Mouse (Mus musculus) hindbrain, embryonic 11.5 days (tissue): ENCODE results near the gene Spata2l. TPM values are rescaled to one million over a fixed set of nuclear protein-coding genes. Genes with fewer than 3 reads are reported as not detected.

ENCODE experiments used
- polyA plus RNA-seq: library from polyadenylated mRNA; unstranded; fragments of >200 nt; fragmentation: Nextera tagmentation; extraction: Ambion mirVana; gene quantifications from 2 replicates; pipeline ENCODE4 v1.2.1, GENCODE M21; 2014

Gene Spata2l
- polyA plus RNA-seq, 1 experiment from 2014 or later = 2.2 TPM

Other genes with a start within 250 kb of the Spata2l start
- 52.7 and 68.2 TPM in 2 replicates for gene Ankrd11, start 194.0 kb downstream of the Spata2l start, polyA plus RNA-seq
- 39.6 and 45.8 TPM in 2 replicates for gene Spg7, start 173.3 kb downstream of the Spata2l start, polyA plus RNA-seq
- gene Rpl13, start 133.9 kb downstream of the Spata2l start, polyA plus RNA-seq = 1,308 and 1,334 TPM in 2 replicates
- gene Cpne7, start 118.9 kb downstream of the Spata2l start, polyA plus RNA-seq = 0.10 and 0.45 TPM in 2 replicates
- 4.8 and 5.5 TPM in 2 replicates for gene Sult5a1, start 77.9 kb downstream of the Spata2l start, polyA plus RNA-seq
- gene Dpep1, start 50.0 kb downstream of the Spata2l start, polyA plus RNA-seq = 0.43 and 0.85 TPM in 2 replicates
- gene Chmp1a, start 23.5 kb downstream of the Spata2l start, polyA plus RNA-seq = 87.7 and 94.3 TPM in 2 replicates
- gene Spata33, start 23.4 kb downstream of the Spata2l start, polyA plus RNA-seq = 5.5 and 6.1 TPM in 2 replicates
- gene Cdk10, start 11.4 kb downstream of the Spata2l start, polyA plus RNA-seq = 32.3 and 34.5 TPM in 2 replicates
- gene Zfp276, start 18.0 kb upstream of the Spata2l start, polyA plus RNA-seq = 18.1 and 18.6 TPM in 2 replicates
- 24.9 and 28.0 TPM in 2 replicates for gene Vps9d1, start 18.1 kb upstream of the Spata2l start, polyA plus RNA-seq
- 26.9 and 35.4 TPM in 2 replicates for gene Fanca, start 82.3 kb upstream of the Spata2l start, polyA plus RNA-seq
- 13.1 and 13.2 TPM in 2 replicates for gene Spire2, start 96.5 kb upstream of the Spata2l start, polyA plus RNA-seq
- 179 and 181 TPM in 2 replicates for gene Tcf25, start 137.5 kb upstream of the Spata2l start, polyA plus RNA-seq
- gene Mc1r, start 170.9 kb upstream of the Spata2l start, polyA plus RNA-seq = 0.11 and 0.49 TPM in 2 replicates
- gene Tubb3, start 175.2 kb upstream of the Spata2l start, polyA plus RNA-seq = 950 and 1,011 TPM in 2 replicates
- 32.5 and 32.7 TPM in 2 replicates for gene Def8, start 187.3 kb upstream of the Spata2l start, polyA plus RNA-seq
- 30.7 and 32.3 TPM in 2 replicates for gene Afg3l1, start 241.7 kb upstream of the Spata2l start, polyA plus RNA-seq